Mouse (Mus musculus) urinary bladder, adult 2 months (tissue): ENCODE results near the gene Fam181a. TPM values are rescaled to one million over a fixed set of nuclear protein-coding genes. Genes with fewer than 3 reads are reported as not detected.

Source experiments
- DNase-seq: peaks from one replicate; pipeline ENCODE4 v3.0.0; 2022; ENCODE audit warnings: low spot score
- polyA plus RNA-seq: library from polyadenylated mRNA; depleted of rRNA; stranded (reverse); fragments of >200 nt; gene quantifications from 2 replicates; pipeline ENCODE4 v1.2.3, GENCODE M21; 2012; rRNA removed

The Fam181a gene
- not detected in 2 replicates for polyA plus RNA-seq

GRCm38 (mm10) chr12:103310744-103311267, at the start of gene Fam181a:
Gene Fam181a (plus strand): TSS chr12:103310975.
- DNase-seq: no peak

GRCm38 (mm10) chr12:103262017-103262865, 48.5 kb upstream of the Fam181a start:
- DNase-seq: no peak

DNA sequence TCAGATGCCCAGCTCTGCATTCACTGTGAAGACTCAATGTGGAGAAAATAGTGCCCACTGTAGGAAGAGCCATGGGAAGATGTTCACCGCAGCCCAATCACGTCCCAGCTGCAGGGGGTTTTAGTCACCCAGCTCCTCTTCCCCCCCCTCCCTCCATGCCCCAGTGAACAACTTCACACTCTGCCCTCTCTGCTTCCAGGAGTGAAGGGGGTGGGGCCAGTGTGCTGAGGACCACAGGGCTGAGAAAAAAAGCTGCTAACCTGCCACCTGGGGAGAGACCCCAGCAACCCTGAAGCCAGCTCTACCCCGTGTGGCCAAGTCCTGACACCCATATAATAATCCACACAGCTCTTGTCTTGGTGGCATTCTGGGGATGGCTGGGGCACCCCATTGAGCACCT, 44.2 kb upstream of the Fam181a start:
- no peak for DNase-seq

DNA sequence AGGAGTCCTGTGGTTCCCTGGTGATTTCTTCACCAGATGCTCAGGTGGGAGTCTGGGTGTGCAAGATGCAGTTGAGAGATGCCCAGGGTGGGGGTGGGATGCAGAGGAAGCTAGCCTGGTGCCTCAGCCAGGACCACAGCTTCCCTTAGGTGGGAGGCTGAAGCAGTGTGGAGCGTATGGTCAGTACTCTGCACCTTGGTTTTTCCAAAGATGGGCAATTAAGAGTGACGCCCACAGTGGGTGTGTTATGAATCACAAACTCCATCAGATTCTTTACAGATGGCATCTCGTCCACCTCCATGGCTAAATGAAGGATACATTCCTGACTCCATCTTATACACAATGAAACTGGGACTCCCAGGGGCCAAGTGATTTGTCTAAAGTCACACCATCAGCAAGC, 38.6 kb upstream of the Fam181a start:
- DNase-seq: no peak

GRCm38 (mm10) chr12:103273051-103273450, 37.7 kb upstream of the Fam181a start:
- no peak for DNase-seq

- no peak for DNase-seq
These were observed 37.0 kb upstream of the Fam181a start for GRCm38 (mm10) chr12:103273732-103274131.

DNA sequence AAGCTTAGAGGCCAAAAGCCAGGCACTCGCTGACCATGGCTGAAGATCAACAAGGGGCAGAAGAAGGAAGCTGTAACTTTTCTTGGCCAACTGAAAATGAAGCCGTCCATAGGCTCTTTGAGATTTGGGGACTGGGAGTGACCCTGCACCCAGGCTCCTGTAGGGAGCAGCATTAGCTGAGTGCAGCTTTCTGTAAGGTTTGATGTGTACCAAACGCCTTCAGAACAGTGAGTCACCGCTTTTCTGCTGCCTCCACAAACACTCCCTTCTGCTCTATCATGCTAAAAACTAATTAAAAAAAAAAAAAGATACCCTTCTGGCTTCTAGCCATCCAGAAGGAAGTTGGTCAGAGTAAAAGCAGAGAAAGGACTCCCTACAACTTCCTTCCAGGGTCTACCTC, 34.4 kb upstream of the Fam181a start:
- DNase-seq: no peak

GRCm38 (mm10) chr12:103281491-103281890, 29.3 kb upstream of the Fam181a start:
- DNase-seq: no peak

GRCm38 (mm10) chr12:103281912-103282311, 28.9 kb upstream of the Fam181a start:
- no peak for DNase-seq

GRCm38 (mm10) chr12:103282936-103283335, 27.8 kb upstream of the Fam181a start:
- no peak for DNase-seq

DNA sequence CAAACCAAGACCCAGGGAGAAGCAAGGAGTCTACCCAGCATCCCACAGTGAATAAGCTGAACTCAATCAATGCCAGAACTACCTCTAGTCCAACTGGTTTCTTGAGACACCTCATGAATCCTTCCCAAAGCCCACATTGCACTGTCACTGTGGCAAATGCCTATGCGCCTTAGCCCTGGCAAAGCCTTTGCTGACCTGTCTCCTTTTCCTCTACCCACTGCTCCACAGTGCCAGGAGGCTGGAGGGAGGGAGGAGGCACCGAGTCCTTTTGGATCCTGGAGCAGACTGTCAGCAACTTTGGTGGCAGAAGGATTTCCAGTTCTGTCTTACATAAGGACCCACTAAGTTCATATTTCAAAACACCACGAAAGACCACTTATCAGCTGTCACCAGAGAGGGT, 27.4 kb upstream of the Fam181a start:
- DNase-seq: no peak

DNA sequence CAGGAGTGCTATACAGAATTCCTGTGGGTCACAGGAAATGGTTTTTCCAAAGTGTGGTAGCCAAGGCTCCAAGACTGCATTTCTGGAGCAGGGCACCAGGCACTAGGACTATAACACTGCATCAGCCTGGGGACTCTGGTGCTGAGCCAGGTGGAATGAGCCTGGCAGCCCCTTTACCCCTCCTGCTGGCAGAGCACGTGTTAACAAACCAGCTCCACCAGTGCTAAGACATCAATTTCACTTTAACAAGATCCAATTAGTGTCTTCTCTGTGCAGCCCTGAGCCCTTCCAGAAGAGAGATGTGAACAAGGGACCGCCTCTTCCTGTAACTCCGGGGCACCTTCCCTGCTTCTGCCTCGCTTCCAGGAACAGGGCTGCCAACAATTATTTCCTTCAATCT, 23.5 kb upstream of the Fam181a start:
- no peak for DNase-seq

- no peak for DNase-seq
These were observed 18.4 kb upstream of the Fam181a start for GRCm38 (mm10) chr12:103292366-103292765.

- no peak for DNase-seq
These were observed 14.5 kb upstream of the Fam181a start for GRCm38 (mm10) chr12:103296292-103296691.

DNA sequence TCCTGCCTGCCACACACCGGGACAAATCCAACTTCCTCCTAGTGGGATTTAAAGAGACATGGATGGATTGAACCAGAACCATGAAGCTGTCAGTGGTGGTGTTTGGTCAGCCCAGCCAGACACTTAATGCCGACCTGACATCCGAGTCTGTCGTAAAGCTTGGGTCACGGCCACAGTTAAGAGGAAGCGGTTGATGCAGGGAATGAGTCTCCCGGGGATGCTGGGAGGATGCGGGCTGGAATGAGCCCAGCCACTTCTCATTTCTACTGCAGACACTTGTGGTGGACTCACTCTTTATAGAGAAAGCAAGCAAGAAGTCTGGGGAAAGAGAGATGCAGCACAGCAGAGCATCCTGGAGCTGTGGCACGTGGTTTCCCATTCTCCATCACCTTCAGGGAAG, 10.3 kb upstream of the Fam181a start:
- DNase-seq: no peak

DNA sequence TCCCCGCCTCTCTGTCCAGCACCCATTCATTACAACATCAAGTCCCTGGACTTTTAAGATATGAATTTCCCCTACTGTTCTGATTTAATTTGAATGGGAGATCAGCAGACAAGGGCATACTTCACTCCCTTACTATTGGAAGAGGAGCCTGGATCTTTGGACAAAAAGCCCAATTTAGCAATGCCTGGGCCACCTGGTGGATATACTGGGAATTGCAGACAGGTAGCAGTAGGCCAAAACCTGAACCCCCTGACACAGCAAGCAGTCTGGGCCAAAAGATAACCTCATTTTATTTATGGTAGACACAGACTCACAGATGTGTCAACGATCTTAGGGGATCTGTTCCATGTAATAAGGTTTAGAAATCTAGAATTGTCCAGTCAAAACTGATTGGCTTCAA, 9.1 kb upstream of the Fam181a start:
- no peak for DNase-seq

GRCm38 (mm10) chr12:103302960-103303359, 7.8 kb upstream of the Fam181a start:
- no peak for DNase-seq

- no peak for DNase-seq
These were observed 4.6 kb upstream of the Fam181a start for GRCm38 (mm10) chr12:103306224-103306623.

- DNase-seq: no peak
These were observed 4.1 kb upstream of the Fam181a start for GRCm38 (mm10) chr12:103306720-103307119.

DNA sequence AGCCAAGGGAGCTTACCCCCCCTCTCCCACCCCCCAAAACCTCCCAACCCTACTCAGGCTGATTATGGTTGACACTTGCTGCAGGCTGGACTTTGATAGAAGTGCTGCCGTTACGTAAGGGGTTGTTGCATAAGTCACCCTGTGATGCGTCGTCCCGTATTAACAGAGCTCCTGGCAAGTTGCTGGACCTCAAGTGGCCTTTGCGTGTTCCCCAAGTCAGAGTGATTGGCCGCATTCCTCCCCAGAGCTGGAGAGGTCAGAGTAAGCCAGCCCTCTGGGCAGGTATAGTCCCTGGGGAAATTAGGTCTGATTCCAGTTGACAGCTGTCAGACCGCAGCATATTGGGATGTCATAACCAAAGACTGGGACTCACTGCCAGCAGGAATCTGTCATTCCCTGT, 1.1 kb downstream of the Fam181a start:
- no peak for DNase-seq

- DNase-seq: no peak
These were observed 2.5 kb downstream of the Fam181a start for GRCm38 (mm10) chr12:103313274-103313673.

GRCm38 (mm10) chr12:103313871-103314639, 3.3 kb downstream of the Fam181a start:
- DNase-seq: no peak
